Mouse (Mus musculus) heart, postnatal 0 days (tissue): ENCODE measurements at regions not wholly inside any gene's neighbourhood (a gene's known extent, or its start where the extent isn't known, plus 50 kb on each side); places are given as distances from the start of the nearest gene placed in this dataset.
"Not testable (repeated sequence)": the region's sequence is repeated elsewhere in the genome, so short reads cannot be mapped to it uniquely, and the experiment has no call there.

Experiments used
- CTCF ChIP-seq: IDR thresholded peaks from 2 replicates; pipeline ENCODE4 v1.5.1; 2016; ENCODE audit warnings: antibody characterized with exemption, control low read depth, low read depth
- EP300 ChIP-seq: IDR thresholded peaks from 2 replicates; pipeline ENCODE4 v1.6.1; 2016; ENCODE audit warnings: antibody characterized with exemption, low read depth

DNA sequence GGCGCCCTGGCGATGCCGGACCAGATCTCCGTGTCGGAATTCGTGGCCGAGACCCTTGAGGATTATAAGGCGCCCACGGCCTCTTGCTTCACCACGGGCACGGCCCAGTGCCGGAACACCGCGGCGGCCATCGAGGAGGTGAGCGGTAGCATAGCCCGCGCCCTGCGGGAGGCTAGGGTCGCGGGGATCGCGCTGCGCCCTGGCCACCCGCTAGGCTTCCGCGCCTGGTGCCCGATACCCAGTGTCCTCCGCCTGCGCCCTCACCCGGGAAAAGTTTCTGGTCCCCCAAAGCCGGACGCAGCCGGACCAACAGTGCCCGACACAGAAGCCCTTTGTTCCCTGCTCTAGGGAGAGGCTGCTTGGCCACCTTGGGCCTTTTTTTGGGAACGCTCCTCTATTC, 242.6 kb downstream of the Gm21863 start:
- not testable (repeated sequence) for TF ChIP-seq EP300, CTCF
